Mouse (Mus musculus): Measurements from ENCODE around the gene Gnao1. TPM values are rescaled to one million over a fixed set of nuclear protein-coding genes. Genes with fewer than 3 reads are reported as not detected.

Gene Gnao1
- polyA plus RNA-seq, 1 experiment from 2014 or later = 0.62 TPM

GRCm38 (mm10) chr8:93817366-93817765, 7.6 kb downstream of the Gnao1 start:
- ATAC-seq (ENCODE audit: low read depth) (no peak), DNase-seq (no peak)
- 73% methylated on average over 1 of the region's 1 CpGs for WGBS (ENCODE audit: insufficient replicate concordance)
- 0 out of 2 replicates have a peak, but pooled peaks cover 4% of the 10 kb centered on the region for H3K4me1 ChIP-seq (replicated peaks)
- peaks cover 30% of the 10 kb centered on the region for H3K27me3 ChIP-seq
- H3K4me2 ChIP-seq = no peak overlapping the region
- H3K36me3 ChIP-seq = no peaks in the 10 kb centered on the region
- no peak overlapping the region for H3K4me3 ChIP-seq (replicated peaks)
- H3K9me3 ChIP-seq (replicated peaks) = no peaks in the 10 kb centered on the region
- no peak overlapping the region for H3K27ac ChIP-seq
- H3K9ac ChIP-seq = no peak overlapping the region

- H3K4me2 ChIP-seq = no peak overlapping the region
- H3K27ac ChIP-seq = no peak overlapping the region
- peaks cover 4% of the 10 kb centered on the region for H3K27me3 ChIP-seq
- DNase-seq (no peak), ATAC-seq (ENCODE audit: low read depth) (no peak)
- no peak overlapping the region for H3K4me3 ChIP-seq (replicated peaks)
- H3K36me3 ChIP-seq = no peaks in the 10 kb centered on the region
- H3K4me1 ChIP-seq (replicated peaks) = no peaks in the 10 kb centered on the region
- WGBS (ENCODE audit: insufficient replicate concordance) = 54% methylated on average over 4 of the region's 4 CpGs
- H3K9me3 ChIP-seq (replicated peaks) = no peaks in the 10 kb centered on the region
- H3K9ac ChIP-seq = no peak overlapping the region
Observed at GRCm38 (mm10) chr8:93819929-93820328, 10.2 kb downstream of the Gnao1 start.

GRCm38 (mm10) chr8:93821327-93821726, 11.6 kb downstream of the Gnao1 start:
- Histone ChIP-seq H3K9me3 (replicated peaks) (no peaks in the 10 kb centered on the region), H3K4me2 (no peak overlapping the region), H3K36me3 (no peaks in the 10 kb centered on the region), H3K9ac (no peak overlapping the region), H3K27me3 (no peaks in the 10 kb centered on the region), H3K4me3 (replicated peaks) (no peak overlapping the region), H3K4me1 (replicated peaks) (no peaks in the 10 kb centered on the region), H3K27ac (no peak overlapping the region)
- 65% methylated on average over 7 of the region's 7 CpGs for WGBS (ENCODE audit: insufficient replicate concordance)
- ATAC-seq (ENCODE audit: low read depth) (no peak), DNase-seq (no peak)

GRCm38 (mm10) chr8:93825317-93825716, 15.6 kb downstream of the Gnao1 start:
- Histone ChIP-seq H3K4me2 (no peak overlapping the region), H3K9ac (no peak overlapping the region), H3K27ac (no peak overlapping the region), H3K27me3 (no peaks in the 10 kb centered on the region), H3K9me3 (replicated peaks) (no peaks in the 10 kb centered on the region), H3K4me1 (replicated peaks) (no peaks in the 10 kb centered on the region), H3K4me3 (replicated peaks) (no peak overlapping the region), H3K36me3 (no peaks in the 10 kb centered on the region)
- 39% methylated on average over 4 of the region's 4 CpGs for WGBS (ENCODE audit: insufficient replicate concordance)
- DNase-seq (no peak), ATAC-seq (ENCODE audit: low read depth) (no peak)

- ATAC-seq (ENCODE audit: low read depth) = no peak
Observed at GRCm38 (mm10) chr8:93830626-93831025, 20.9 kb downstream of the Gnao1 start.

GRCm38 (mm10) chr8:93835771-93836170, 26.0 kb downstream of the Gnao1 start:
- Histone ChIP-seq H3K9me3 (replicated peaks) (no peaks in the 10 kb centered on the region), H3K4me1 (replicated peaks) (no peaks in the 10 kb centered on the region), H3K36me3 (no peaks in the 10 kb centered on the region), H3K4me3 (replicated peaks) (no peak overlapping the region), H3K27me3 (no peaks in the 10 kb centered on the region), H3K9ac (no peak overlapping the region), H3K27ac (no peak overlapping the region), H3K4me2 (no peak overlapping the region)
- ATAC-seq (ENCODE audit: low read depth) (no peak), DNase-seq (no peak)
- WGBS (ENCODE audit: insufficient replicate concordance) = 57% methylated on average over 5 of the region's 5 CpGs

More at GRCm38 (mm10) chr8:93830626-93831025, 20.9 kb downstream of the Gnao1 start:
- H3K4me2 ChIP-seq = no peak overlapping the region
- no peaks in the 10 kb centered on the region for H3K9me3 ChIP-seq (replicated peaks)
- no peak for DNase-seq
- H3K27me3 ChIP-seq = no peaks in the 10 kb centered on the region
- 80% methylated on average over 3 of the region's 3 CpGs for WGBS (ENCODE audit: insufficient replicate concordance)
- H3K4me1 ChIP-seq (replicated peaks) = no peaks in the 10 kb centered on the region
- no peak overlapping the region for H3K9ac ChIP-seq
- no peaks in the 10 kb centered on the region for H3K36me3 ChIP-seq
- no peak overlapping the region for H3K4me3 ChIP-seq (replicated peaks)
- no peak overlapping the region for H3K27ac ChIP-seq

GRCm38 (mm10) chr8:93839113-93839512, 29.3 kb downstream of the Gnao1 start:
- Histone ChIP-seq H3K27me3 (no peaks in the 10 kb centered on the region), H3K36me3 (no peaks in the 10 kb centered on the region), H3K4me1 (replicated peaks) (no peaks in the 10 kb centered on the region), H3K4me2 (no peak overlapping the region), H3K27ac (no peak overlapping the region), H3K9me3 (replicated peaks) (no peaks in the 10 kb centered on the region), H3K9ac (no peak overlapping the region), H3K4me3 (replicated peaks) (no peak overlapping the region)
- WGBS (ENCODE audit: insufficient replicate concordance) = 39% methylated on average over 8 of the region's 8 CpGs
- no peak for ATAC-seq (ENCODE audit: low read depth)
- DNase-seq = no peak

- H3K27me3 ChIP-seq = no peaks in the 10 kb centered on the region
- H3K9me3 ChIP-seq (replicated peaks) = no peaks in the 10 kb centered on the region
- no peaks in the 10 kb centered on the region for H3K36me3 ChIP-seq
- no peak overlapping the region for H3K4me3 ChIP-seq (replicated peaks)
- no peak for ATAC-seq (ENCODE audit: low read depth)
- WGBS (ENCODE audit: insufficient replicate concordance) = 57% methylated on average over 4 of the region's 4 CpGs
- no peak overlapping the region for H3K4me2 ChIP-seq
- DNase-seq = no peak
- no peak overlapping the region for H3K27ac ChIP-seq
- H3K9ac ChIP-seq = no peak overlapping the region
- H3K4me1 ChIP-seq (replicated peaks) = 0 out of 2 replicates have a peak, but pooled peaks cover 2% of the 10 kb centered on the region
Observed at GRCm38 (mm10) chr8:93840486-93840885, 30.7 kb downstream of the Gnao1 start.

- H3K27me3 ChIP-seq = no peaks in the 10 kb centered on the region
- no peak overlapping the region for H3K4me3 ChIP-seq (replicated peaks)
- ATAC-seq (ENCODE audit: low read depth) (no peak), DNase-seq (no peak)
- no peaks in the 10 kb centered on the region for H3K9me3 ChIP-seq (replicated peaks)
- 0 out of 2 replicates have a peak, but pooled peaks cover 2% of the 10 kb centered on the region for H3K4me1 ChIP-seq (replicated peaks)
- 24% methylated on average over 10 of the region's 10 CpGs for WGBS (ENCODE audit: insufficient replicate concordance)
- no peaks in the 10 kb centered on the region for H3K36me3 ChIP-seq
- no peak overlapping the region for H3K4me2 ChIP-seq
- H3K27ac ChIP-seq = no peak overlapping the region
- no peak overlapping the region for H3K9ac ChIP-seq
Observed at GRCm38 (mm10) chr8:93840956-93841752, 31.4 kb downstream of the Gnao1 start.

GRCm38 (mm10) chr8:93842574-93842973, 32.8 kb downstream of the Gnao1 start:
- Histone ChIP-seq H3K9ac (no peak overlapping the region), H3K36me3 (no peaks in the 10 kb centered on the region), H3K9me3 (replicated peaks) (no peaks in the 10 kb centered on the region), H3K27ac (no peak overlapping the region), H3K4me3 (replicated peaks) (no peak overlapping the region), H3K4me1 (replicated peaks) (0 out of 2 replicates have a peak, but pooled peaks cover 2% of the 10 kb centered on the region), H3K27me3 (no peaks in the 10 kb centered on the region), H3K4me2 (no peak overlapping the region)
- 65% methylated on average over 4 of the region's 4 CpGs for WGBS (ENCODE audit: insufficient replicate concordance)
- ATAC-seq (ENCODE audit: low read depth) = no peak
- no peak for DNase-seq

GRCm38 (mm10) chr8:93843858-93844502, 34.2 kb downstream of the Gnao1 start:
- 33% methylated on average over 12 of the region's 12 CpGs for WGBS (ENCODE audit: insufficient replicate concordance)
- no peak for DNase-seq
- H3K4me1 ChIP-seq (replicated peaks) = 0 out of 2 replicates have a peak, but pooled peaks cover 4% of the 10 kb centered on the region

More at GRCm38 (mm10) chr8:93843858-93844502, 34.2 kb downstream of the Gnao1 start:
- Histone ChIP-seq H3K27me3 (no peaks in the 10 kb centered on the region), H3K4me2 (no peak overlapping the region), H3K9me3 (replicated peaks) (no peaks in the 10 kb centered on the region), H3K36me3 (no peaks in the 10 kb centered on the region), H3K27ac (no peak overlapping the region), H3K9ac (no peak overlapping the region), H3K4me3 (replicated peaks) (no peak overlapping the region)
- ATAC-seq (ENCODE audit: low read depth) = no peak
